ENCODE assay signal across 24 mouse cellular contexts in genomic region chr17:83367387-83367786, GRCm38 (mm10). TPM values are rescaled to one million over a fixed set of nuclear protein-coding genes. Genes with fewer than 3 reads are reported as not detected.
DNase-seq lines count a peak whose midpoint lies in the region; ATAC-seq and TF ChIP-seq lines count a peak whose summit lies in the region.
"Had no signal": no experiment of that assay in that cellular context is flagged by ENCODE, and none has a peak within 500 bp of the region (broad histone marks: within the 10 kb centered on the region; RNA-seq: fewer than 3 reads in every experiment).

No protein-coding gene starts in this region.

- TF ChIP-seq CTCF in testis, adult 2 months (IDR thresholded peaks at IDR 0.05; ENCODE audit: control insufficient read depth, insufficient read depth, insufficient replicate concordance, low read depth, low read length): no peak
- no peak for TF ChIP-seq CTCF in E14TG2a.4 (conservative IDR thresholded peaks at IDR 0.05; ENCODE audit: low read length)

- H3K36me3 ChIP-seq in testis, adult 2 months (ENCODE audit: control insufficient read depth, insufficient read depth, low read length): no peaks in the 10 kb centered on the region
- peaks cover 65% of the 10 kb centered on the region for H3K36me3 ChIP-seq in E14TG2a.4 (ENCODE audit: insufficient read depth, low read length)
- no peaks in the 10 kb centered on the region for H3K36me3 ChIP-seq in hindbrain, embryonic 16.5 days (ENCODE audit: control insufficient read depth, insufficient read depth, low read length)

- 90% methylated on average over 5 of the region's 5 CpGs for WGBS in hindbrain, embryonic 16.5 days

- TF ChIP-seq POLR2A in testis, adult 2 months (IDR thresholded peaks at IDR 0.05; ENCODE audit: control insufficient read depth, low read depth, low read length): no peak

- peak overlapping the region; percentile 62 for H3K4me3 ChIP-seq in testis, adult 2 months (ENCODE audit: control insufficient read depth, low read depth, low read length)
- peak overlapping the region; percentile 13; the same call in 1 of the 2 replicates for H3K4me3 ChIP-seq in E14TG2a.4 (replicated peaks; ENCODE audit: low read length)
- no peak overlapping the region for H3K4me3 ChIP-seq in hindbrain, embryonic 16.5 days (ENCODE audit: low read length)
- H3K4me3 ChIP-seq: forebrain, embryonic 10.5 days; forebrain, embryonic 13.5 days; heart, adult 2 months; heart, embryonic 10.5 days; heart, embryonic 13.5 days had no signal

- H3K4me1 ChIP-seq in testis, adult 2 months (ENCODE audit: control insufficient read depth, insufficient read depth, low read length): peaks cover 2% of the 10 kb centered on the region
- H3K4me1 ChIP-seq in E14TG2a.4 (replicated peaks; ENCODE audit: low read depth, low read length): no peaks in the 10 kb centered on the region
- H3K4me1 ChIP-seq in hindbrain, embryonic 16.5 days (ENCODE audit: control insufficient read depth, insufficient read depth, low read depth, low read length): peaks cover 5% of the 10 kb centered on the region; the same call in 1 of the 2 replicates

- no peak overlapping the region for H3K9ac ChIP-seq in hindbrain, embryonic 16.5 days (ENCODE audit: low read depth, low read length)
- H3K9ac ChIP-seq: forebrain, embryonic 13.5 days; forebrain, postnatal 0 days; heart, embryonic 13.5 days; hindbrain, embryonic 14.5 days had no signal

- no peak for DNase-seq in testis, postnatal 14 days (ENCODE audit: low spot score)
- DNase-seq in induced T-regulatory cell, adult 2 months (ENCODE audit: low read depth): peak; percentile 66
- DNase-seq in kidney, postnatal 14 days: no peak
- DNase-seq in gastrocnemius, postnatal 25 days: no peak
- DNase-seq: adrenal gland, postnatal 10 days; adrenal gland, postnatal 36 days; cerebellum, adult 18-20 months; cerebellum, adult 9-10 months; cerebellum, postnatal 14 days; forebrain, postnatal 0 days; gastrocnemius, postnatal 36 days; heart, adult 2 months; heart, postnatal 14 days; heart, postnatal 4 days had no signal

- ATAC-seq in frontal cortex, adult (ENCODE audit: low TSS enrichment): no peak
- ATAC-seq in hindbrain, embryonic 16.5 days: no peak
- ATAC-seq: forebrain, embryonic 13.5 days; forebrain, postnatal 0 days; intestine, embryonic 16.5 days had no signal

- H3K27me3 ChIP-seq in testis, adult 2 months (ENCODE audit: control insufficient read depth, insufficient read depth, low read length): no peaks in the 10 kb centered on the region
- H3K27me3 ChIP-seq in E14TG2a.4 (ENCODE audit: insufficient read depth, low read length): no peaks in the 10 kb centered on the region
- H3K27me3 ChIP-seq in hindbrain, embryonic 16.5 days (replicated peaks; ENCODE audit: control insufficient read depth, insufficient read depth, low read length): no peaks in the 10 kb centered on the region
- H3K27me3 ChIP-seq: forebrain, embryonic 13.5 days; heart, embryonic 13.5 days had no signal

- H3K9me3 ChIP-seq in E14TG2a.4 (ENCODE audit: low read length): peaks cover 94% of the 10 kb centered on the region
- H3K9me3 ChIP-seq in hindbrain, embryonic 16.5 days (ENCODE audit: control insufficient read depth, low read length): no peaks in the 10 kb centered on the region
- H3K9me3 ChIP-seq: forebrain, embryonic 10.5 days; forebrain, embryonic 13.5 days; heart, embryonic 10.5 days; heart, embryonic 13.5 days had no signal

- no peak overlapping the region for H3K4me2 ChIP-seq in hindbrain, embryonic 16.5 days (ENCODE audit: low read length)
- H3K4me2 ChIP-seq: forebrain, embryonic 13.5 days; heart, embryonic 13.5 days; hindbrain, embryonic 14.5 days had no signal

- no peak overlapping the region for H3K27ac ChIP-seq in testis, adult 2 months (ENCODE audit: control insufficient read depth, insufficient read depth, low read depth, low read length)
- no peak overlapping the region for H3K27ac ChIP-seq in hindbrain, embryonic 16.5 days (ENCODE audit: low read depth, low read length)
- H3K27ac ChIP-seq: forebrain, embryonic 10.5 days; forebrain, embryonic 13.5 days; heart, adult 2 months; heart, embryonic 10.5 days; heart, embryonic 13.5 days; hindbrain, embryonic 14.5 days had no signal

RNA-seq across cellular contexts. Expression of gene Eml4, which starts 16.7 kb away (rescaled TPM):
- polyA plus RNA-seq in testis, adult 2 months (2012; rRNA removed): 11.6 and 12.3 TPM in 2 replicates
- 22.7 and 28.0 TPM in 2 replicates for polyA plus RNA-seq in hindbrain, embryonic 16.5 days (2015; fragmentation: Nextera tagmentation; extraction: Ambion mirVana)
- total RNA-seq in gastrocnemius, postnatal 25 days (2021): 1 to 10 TPM; 2.0 to 2.5 TPM
